Mouse (Mus musculus): ENCODE measurements at regions not wholly inside any gene's neighbourhood (a gene's known extent, or its start where the extent isn't known, plus 50 kb on each side); places are given as distances from the start of the nearest gene placed in this dataset.

GRCm38 (mm10) chr16:89631396-89632113 lies 60.6 kb upstream of the Krtap11-1 start:
- intact Hi-C loops (cut with DNase I) = no loop called here
- no peak for DNase-seq

GRCm38 (mm10) chr16:89625710-89626109 lies 54.7 kb upstream of the Krtap11-1 start:
- DNase-seq = no peak
- intact Hi-C loops (cut with DNase I) = no loop called here

GRCm38 (mm10) chr16:89625253-89625652 lies 54.3 kb upstream of the Krtap11-1 start:
- DNase-seq = no peak
- intact Hi-C loops (cut with DNase I) = no loop called here
